Mouse (Mus musculus): ENCODE data around the gene Aloxe3.

DNA sequence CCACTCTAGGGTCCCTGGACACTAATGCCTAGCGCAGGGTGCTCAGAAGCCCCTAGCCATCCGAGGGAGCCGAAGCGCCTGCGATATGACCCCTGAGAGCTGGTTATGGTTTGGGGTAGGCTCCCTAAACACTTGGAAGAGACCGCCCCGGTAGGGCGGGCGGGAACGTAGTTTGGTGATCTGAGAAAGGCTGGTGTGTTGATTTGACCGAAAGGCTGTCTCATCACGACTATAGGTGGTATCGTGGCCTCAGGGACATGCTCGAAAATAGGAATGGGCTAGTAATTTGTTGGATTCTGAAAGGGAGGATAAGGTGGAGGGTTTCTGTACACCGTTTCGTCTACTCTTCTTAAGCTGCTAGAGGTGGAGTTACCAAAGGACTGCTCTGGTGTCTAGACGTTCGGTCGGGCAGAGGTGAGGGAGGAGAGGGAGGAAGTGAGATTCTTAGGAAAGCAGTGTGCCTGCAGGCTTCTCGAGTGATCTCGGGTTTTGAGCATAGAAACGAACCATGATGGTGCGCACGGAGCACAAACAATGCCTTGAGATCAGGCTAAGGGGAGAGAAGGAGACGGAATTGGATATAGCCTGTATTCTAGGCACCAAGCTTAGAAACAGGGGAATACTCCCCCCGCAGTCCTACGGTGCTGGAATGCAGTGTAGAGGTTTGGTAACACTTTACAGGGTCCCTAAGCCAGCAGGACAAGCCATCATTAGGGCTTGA lies 30.0 kb upstream of the Aloxe3 start:
- no peak for TF ChIP-seq CTCF (IDR thresholded peaks at IDR 0.05; ENCODE audit: low read depth)
- no peak for TF ChIP-seq EP300 (optimal IDR thresholded peaks at IDR 0.05)
